Mouse (Mus musculus): ENCODE data around the gene CK137956.

CK137956 gene

DNA sequence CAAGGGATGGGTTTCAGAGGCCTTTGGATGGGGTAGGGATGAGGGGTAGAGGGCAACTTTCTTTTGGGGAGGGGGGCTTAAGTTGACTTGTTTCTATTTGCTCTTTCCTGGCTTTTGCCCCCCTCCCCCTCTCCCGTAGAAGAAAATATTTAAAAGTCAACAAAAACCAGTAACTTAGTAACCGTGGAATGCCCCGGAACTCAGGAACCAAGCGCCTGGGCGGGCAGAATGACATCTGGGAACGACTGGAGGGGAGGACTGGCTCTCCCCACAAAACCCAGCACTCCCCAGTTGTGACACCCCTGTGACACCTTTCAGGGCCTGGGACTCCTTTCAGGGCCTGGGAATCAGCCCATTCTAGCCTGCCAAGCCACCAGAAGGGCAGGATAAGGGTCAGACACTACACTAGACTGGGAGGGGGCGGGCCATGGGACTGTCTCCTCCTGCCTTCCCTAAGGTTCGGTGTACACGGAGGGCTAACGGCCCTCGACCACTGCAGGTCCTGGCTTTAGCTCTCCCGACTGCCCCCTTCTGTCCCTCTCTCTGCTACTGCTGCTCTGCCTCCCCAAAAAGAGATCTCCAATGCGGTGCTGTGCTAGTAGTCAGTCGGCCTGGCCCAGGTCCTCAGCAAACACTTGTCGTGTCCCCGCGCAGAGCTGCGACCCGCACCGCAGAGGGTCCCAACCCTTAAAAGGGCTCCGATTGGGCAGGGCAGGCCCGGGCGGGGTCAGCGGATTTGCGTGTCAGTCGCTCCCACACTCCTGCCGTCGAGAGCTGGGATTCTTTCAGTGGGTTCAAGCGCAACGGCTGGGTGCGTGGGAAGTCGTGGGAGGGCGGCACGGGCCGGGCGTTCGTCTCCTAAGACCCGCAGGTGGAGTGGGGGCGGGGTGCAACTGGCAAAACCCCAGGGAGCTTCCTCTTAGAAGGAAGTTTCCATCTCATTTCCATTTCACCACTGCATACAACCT is at the start of gene CK137956:
TSS of gene CK137956 (minus strand) at position 51 of the 968 bp plus-strand sequence.
- DNase-seq, result no peak

DNA sequence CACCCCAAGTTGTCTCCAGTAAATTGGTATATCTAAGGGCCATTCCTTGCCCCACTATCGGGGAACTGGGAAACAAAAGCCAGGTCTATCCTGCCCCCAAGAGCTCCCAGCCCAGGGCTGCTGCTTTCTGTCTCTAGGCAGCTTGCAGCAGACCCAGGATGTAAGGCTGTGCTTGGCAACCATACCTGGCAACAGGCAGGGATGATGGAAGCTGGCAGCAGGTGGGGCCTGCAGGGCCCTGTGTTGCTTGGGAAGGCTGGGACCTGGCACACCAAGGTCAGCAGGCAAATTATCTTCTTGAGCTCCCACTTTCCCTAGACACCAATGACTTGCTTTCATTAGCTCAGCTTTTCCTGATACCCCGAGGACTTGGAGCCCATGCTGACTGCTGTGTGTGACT is 48.7 kb upstream of the CK137956 start:
- DNase-seq, result no peak

DNA sequence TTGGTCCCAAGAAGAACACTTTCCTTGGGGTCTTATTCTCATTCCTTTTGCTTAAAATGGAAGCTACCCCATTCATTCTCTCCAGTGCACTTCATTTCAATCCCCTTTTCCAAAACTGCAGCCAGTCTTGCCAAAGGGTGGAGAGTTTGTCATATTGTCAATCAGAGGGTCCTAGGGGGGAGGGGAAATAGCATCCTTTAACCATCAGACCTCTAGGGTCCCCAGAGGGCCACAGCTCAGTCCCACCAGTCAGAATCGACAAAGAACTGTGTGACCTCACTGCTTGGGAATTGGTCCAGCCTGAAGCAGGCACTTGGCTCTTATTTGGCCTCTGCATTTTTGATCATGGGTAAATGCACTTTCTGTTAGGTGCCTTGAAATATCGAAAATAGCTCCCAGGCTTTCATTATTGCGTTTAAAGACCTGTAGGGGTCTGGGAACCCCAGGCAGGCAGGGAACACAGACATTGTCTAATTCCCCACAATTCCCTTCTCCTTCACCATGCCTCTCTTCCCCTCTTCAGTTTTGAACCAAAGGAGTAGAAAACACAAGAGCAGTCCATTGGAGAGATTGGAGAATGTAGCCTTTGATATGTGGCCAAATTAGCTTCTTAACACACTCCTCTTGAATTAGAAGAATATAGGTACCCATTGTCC is 34.2 kb upstream of the CK137956 start:
- no peak for DNase-seq

DNA sequence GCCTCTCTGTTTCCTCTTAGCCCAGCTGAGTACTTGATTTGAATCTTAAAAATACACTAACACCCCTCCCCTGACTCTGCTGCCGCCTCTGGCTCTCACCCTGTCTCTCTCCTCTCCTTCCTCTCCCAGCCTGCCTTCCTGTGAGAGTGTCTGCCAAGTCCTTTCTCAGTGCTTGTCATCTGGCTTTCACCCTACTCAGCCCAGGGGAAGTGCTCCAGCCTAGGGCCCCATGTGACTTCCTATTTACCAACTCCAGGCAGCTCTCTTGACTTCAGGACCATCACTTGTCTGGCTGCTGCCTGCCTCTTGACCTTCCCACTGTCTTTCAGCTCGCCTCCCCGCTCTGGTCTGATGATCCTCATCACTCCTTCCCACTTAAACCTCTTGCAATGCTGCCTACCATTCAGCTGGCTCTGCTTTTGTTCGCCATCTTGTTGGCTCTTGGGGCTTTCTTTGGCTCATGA is 31.9 kb upstream of the CK137956 start:
- no peak for DNase-seq

DNA sequence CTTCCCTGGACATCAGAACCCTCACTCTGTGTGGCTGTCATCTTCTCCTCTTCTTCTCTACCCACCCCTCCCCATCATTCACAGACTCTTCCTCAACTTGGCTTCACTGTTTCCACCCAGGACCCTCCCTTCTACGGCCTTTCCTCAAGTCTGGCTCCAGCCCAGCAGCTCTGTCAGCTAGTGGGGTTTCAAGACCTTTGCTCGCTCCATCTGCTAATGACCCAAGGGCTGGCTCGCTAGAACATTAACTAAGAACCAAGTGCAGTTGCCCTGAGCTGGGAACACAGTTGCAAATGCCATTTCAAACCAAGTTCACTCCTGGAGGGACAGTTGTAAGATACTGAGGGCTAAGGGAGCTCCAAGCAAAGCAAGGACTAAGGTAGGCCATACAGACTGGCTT is 28.5 kb upstream of the CK137956 start:
- no peak for DNase-seq

DNA sequence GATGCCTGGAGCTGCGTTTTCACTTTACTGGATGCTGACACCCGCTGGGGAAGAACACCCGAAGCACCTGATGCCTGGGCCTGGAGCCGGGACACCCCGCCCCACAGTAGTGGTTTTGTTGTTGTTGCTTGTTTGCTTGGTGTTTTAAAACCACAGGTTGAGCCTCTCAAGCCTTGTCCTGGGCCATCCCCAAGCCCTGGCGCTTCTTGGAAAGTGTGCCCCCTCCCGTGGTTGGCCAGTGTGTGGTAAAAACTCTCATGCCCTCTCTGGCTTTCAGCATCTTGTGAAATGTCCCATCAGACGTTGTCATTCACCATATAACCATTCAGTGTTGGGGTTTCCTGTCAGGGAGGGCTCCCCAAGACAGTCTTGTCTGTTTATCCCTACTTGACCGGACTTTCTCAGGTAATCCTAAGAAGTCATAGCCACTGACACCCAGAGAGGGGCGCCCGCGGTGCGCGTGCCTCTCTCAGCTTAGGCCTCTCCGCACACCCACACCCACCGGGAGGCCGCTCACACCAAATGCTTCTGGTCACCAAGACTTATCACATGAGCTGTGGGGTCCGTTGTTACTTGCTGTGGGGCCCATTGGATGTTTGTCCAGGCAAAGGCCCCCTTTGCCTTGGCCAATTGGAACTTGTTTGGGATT is 18.7 kb upstream of the CK137956 start:
- no peak for DNase-seq

DNA sequence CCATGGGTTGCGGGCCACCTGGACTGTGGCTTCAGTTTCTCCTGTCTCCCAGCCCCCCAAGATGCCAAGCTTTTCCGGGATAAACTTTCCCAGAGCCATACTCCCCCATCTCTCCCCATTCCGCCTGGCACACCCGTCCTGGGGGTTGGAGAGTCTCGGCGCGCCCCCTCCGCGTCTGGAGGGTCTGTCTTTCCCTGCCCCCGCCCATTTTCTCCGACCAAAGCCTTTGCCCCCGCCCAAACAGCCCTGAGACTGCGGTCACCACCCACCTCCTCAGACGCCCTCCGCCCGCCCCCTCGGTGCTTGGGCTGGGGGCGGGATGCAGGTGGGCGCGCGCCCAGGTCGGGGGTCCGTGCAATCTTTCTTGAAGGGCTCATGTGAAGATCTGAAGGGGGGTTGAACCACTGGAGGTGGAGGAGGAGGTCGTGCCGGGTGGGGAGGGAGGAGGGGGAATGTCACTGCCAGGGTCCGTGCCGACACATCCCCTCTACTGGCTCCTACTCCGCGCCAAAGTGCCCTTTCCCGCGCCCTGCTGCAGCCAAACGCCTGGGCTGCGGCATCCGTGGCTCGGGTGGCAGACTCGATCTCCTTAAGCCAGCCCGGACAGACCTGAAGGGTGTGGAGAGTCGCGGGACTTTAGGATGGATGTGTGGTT is 17.9 kb upstream of the CK137956 start:
- DNase-seq, result no peak

DNA sequence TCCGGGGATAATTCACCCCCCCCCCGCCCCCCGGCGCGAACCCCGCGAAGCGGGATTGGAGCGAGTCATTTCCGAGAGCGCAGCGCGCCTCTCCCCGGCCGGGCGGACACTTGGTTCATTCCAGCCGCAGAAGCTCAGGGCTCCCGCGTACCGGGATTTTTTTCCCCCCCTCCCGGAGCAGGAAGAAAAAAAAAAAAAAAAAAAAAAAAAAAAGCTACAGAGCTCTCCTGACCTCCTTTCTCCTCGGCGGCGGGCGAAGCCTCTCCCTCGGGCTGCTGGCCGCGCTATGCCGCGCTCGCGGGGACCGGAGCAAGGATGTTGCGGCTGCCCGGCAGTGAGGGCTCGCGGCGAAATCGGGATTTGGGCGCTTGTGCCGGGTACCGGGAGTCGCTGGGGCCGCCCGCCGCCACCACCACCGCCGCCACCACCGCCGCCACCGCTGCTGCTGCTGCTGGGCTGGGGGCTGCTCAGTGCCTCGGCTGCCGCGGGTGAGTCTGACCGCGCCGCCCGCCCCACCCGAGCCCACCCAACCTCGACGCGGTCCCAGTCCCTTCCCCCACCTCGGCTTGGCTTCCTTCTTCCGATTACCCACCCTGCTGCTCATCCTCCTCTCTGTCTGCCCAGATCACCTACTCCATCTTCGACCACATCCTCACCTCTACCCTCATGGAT is 17.2 kb upstream of the CK137956 start, which contains the start of gene Csmd2:
TSS of gene Csmd2 (plus strand) at position 74 of the 672 bp plus-strand sequence.
- no peak for DNase-seq

DNA sequence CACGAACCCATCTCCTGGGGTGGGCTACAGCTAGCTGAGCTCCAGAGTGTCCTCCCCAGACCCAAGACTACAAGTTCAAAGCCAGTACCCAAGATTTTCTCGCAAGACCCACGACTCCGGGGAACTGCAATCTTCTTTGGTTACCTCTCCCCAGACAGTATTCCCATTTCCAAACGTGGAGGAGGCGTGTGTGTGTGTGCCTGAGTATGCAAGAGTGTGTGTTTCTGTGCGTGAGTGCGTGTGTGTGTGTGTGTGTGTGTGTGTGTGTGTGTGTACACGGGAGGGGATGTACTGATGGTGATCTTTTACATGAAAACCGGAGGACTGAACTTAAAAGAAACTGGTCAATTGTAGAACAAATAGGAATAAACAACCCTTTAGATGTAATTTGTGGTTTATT is 16.5 kb upstream of the CK137956 start:
- no peak for DNase-seq

DNA sequence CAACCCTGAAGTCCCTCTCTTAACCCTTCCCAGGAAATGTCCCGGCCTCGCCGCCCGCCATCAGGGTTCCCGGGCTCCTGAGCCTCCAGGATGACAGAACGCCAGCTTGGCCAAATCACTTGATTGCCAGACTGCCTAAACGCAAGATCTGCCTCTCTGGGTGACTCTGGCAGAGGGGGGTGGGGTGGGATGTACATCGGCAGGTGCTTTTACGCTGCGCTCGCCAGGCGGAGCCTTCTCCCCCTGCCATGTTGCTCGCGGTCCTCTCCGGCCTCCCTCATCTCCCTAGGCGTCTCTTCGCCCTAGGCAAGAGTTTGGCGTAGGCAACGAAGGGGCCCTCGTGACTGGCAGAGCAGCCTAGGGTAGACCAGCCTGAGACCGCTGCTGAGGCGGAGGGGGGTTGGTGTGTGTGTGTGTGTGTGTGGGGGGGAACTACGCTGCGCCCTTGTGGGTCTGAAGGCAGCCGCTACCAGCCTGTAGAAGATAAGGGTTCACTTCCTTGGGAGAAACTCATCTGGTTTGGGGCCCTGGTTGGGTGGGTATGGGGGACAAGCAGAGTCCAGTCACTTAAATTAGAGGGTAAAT is 15.8 kb upstream of the CK137956 start:
- no peak for DNase-seq

DNA sequence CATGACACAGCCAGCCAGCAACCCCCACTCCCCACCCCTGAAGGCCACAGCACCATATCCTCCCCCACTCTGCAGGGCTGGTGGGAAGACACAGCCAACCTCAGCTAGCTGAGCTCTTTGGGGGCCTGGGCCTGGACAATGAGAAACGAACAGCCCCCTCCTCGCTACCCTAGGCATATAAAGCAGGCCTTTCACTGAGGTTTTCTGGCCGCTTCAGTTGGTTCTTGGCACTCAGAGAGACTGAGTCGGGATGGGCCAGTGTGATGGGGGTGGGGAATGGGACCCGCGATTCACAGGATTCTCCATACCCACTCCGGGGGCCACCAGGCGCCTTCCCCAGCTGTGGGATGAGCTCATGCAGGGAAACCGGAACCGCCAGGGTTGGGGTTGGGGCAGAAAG is 15.1 kb upstream of the CK137956 start:
- DNase-seq, result no peak

DNA sequence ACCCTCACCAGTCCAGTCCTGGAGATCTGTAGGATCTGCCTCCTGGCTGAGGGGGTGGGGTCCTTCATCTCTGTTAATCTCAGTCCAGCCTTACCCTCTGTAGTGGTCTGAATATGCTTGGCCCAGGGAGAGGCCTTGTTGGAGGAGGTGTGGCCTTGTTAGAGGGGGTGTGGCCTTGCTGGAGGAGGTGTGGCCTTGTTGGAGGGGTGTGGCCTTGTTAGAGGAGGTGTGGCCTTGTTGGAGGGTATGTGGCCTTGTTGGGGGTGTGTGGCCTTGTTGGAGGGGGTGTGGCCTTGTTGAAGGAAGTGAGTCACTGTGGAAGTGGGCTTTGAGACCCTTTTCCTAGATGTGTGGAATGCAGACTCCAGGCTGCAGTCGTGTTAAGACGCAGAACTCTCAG is 13.7 kb upstream of the CK137956 start:
- no peak for DNase-seq

DNA sequence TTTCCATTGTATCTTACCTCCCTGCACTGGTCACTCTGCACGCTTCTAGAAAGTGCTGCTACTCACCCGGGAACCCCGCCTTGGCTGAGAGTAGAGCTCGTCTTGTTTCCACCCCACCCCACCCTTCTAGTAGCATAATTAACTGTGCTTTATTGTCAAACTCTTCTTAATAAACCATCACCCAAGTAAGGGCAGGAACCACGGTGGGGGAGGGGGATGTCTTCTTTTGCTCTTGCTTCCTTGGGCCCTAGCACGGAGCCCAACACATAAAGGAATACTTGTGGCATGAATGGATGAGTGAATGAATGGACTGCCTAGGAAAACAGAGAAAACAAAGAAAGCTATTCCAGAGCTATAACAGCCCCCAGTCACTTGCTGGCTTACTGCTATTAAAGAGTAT is 10.4 kb upstream of the CK137956 start:
- no peak for DNase-seq

DNA sequence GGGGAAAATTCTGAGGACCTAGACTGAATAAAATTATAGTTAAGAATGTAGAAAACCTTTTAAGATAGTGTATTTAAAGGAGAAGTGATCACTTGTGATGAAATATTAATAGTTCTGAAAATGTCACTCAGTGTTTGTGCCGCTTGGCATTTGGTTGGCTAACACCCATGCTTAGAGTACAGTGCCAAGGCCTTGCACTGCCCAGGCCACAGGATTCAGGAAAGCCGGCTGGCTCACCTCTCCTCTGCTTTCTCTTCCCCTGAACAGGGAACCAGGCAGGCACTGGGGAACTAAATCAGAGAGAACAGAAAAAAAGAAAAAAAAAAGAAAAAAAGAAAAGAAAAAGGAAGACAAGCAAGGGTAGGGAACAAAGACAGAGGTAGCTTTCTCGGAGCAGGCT is 2.2 kb upstream of the CK137956 start:
- DNase-seq, result no peak

DNA sequence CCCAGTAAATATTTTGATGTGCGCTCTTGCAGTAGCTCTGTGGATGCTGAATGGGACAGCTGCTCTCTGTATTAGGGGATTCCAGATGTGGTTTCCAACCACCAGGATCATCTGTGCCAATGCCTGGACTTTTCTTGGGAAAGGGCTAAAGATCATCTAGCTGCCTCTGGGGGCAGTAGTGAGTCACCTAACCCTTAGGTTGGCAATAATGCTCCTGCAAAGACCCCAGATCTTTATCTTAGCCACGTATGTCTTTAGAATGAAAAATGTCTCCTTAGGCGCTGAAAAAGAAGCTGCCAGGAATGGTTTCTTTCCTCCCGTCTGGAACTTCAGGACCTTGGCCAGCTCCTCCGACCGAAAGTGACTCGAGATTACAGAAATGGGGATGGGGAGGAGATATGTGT is 731 bp downstream of the CK137956 start:
- DNase-seq, result no peak

DNA sequence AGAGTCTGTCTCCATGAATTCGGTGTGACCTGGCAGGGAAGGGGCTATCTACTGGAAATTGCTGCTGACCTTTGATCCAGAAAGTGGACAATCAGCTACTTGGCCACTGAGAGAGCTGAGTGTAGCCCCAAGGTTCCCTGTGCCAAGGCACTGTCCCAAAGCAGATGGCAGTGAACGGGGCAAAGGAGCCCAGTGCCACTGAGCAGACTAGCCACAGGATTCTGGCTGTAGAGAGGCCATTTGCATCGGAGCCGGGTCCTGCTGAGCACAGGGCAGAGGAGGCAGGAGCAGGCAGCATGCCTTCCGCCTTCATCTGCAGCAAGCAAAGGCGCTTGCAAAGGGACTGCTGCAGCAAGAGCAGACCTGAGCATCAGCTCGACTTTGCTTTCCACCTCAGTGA is 1.6 kb downstream of the CK137956 start:
- no peak for DNase-seq

DNA sequence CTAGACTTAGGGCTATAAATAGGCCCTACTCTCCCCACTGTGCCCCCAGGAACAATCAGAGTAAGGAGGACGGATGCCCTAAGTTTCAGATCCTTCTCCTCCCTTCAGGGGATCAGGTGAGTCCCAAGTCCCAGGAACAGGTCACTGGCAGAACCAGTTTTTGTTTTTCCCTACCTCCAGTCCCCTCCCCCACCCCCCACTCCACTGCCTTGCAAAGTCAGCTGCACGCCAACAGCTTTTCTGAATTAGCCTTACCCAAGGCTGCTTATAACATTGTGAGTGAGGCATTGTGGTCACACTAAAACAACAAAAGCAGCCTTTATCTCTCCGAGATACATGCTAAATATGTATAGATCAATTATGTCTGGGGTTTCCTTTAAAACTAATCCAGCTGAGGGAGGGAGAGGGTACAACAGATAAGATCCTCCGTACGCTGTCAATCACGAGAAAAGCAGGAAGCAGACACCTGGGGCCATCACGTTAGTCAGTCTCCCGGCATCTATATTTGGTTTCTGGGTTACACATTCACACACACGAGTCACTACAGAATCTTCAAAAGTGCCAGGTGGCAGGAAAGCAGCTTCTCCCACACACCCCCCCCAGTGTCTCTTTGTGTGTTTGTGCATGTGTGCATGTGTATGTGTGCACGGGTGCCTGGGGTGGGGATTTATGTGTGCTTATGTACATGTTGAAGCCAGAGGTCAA is 17.6 kb downstream of the CK137956 start:
- no peak for DNase-seq

DNA sequence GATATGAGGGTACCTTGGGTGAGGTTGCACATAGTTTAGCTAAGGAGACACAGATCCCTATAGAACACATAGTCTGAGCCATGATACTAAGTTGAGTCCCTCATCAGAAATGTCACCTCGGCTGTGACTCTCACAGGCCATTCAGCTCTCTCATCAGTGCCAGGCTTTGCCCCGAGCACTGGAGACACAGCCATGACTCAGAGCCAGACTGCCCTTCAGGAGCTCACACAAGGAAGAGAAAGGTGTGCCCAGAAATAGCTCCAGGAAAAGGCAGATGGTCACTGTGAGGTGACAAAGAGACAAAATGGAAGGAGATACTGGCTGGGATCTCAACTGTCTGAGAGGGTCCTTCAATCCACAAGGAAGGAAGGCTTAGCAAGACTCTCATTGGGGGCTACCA is 23.1 kb downstream of the CK137956 start:
- DNase-seq, result no peak

DNA sequence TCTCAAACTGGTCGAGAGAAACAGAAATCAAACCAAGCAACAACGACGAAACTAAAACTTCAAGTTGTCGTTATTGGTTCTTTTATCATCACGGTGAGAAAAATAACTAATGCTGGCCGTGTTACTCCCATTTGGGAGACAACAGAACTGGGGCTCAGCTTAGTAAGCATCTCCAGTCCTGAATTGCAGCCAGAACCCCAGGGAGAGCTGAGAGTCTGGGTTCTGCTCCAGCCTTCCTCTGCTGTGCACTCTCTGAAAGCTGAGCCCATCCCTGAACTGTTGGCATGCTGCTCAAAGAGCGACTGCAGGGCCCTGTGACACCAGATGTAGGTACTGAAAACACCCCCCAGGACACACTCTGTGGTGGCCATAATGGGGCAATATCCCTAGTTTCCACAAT is 33.3 kb downstream of the CK137956 start:
- no peak for DNase-seq

DNA sequence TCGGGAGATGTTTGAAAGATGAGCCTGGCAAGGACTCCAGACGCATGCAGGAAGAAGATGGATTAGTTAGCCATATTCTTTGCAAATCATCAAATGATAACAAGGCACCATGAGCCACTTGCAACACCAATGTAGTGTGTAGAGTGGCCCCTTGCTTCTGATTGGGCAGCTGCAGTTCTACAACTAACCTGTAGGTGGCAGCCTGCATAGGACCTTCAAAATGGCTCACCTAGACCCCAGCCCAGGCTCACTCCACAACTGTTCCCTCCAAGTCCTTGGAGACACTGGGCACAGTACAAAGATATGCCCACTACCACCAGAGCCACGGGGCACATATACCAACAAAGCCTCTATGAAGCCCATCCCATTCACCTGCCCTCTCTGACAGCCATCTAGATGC is 35.4 kb downstream of the CK137956 start:
- DNase-seq, result no peak

DNA sequence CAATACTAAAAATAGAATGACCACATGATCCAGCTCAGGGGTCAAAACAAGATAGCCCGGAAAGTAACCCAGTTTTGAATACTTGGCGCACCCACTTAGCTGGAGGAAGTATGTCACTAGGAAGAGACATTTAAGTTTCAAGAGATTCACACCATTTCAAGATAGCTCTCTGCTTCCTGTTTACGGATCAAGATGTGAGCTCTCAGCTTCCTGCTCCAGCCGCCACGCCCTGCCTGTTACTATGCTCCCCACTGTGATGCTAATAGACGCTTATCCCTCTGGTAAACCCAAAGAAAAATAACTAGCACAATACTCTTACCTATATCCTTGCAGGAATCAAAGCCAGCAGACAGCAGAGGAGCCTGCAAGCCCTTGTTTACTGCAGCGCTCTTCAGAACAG is 57.2 kb downstream of the CK137956 start:
- DNase-seq, result no peak
